Mouse (Mus musculus) layer of hippocampus, adult 9-11 months (tissue): Measurements from ENCODE around the gene Slc45a3.

Experiments used
- DNase-seq: peaks from one replicate; pipeline ENCODE4 v3.0.0; 2022

The Slc45a3 gene

DNA sequence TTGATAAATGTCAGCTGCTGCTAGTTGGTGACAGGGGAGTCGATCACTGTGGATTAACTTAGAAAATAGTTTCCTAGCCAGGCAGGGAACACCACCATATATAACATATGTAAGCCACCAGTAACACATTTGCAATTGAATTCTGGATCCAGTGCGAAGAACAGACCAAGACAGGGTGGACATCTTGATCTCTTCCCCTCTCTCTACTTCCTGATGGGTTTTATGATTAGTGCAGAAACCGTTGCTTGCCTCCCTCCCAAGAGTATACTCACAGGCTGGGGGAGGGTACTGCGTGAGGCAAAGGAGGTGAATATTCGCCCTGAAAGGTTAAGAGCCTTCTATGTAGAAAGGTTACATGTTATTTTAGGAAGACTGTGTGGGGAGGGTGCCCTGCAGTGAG, 3.1 kb downstream of the Slc45a3 start:
- no peak for DNase-seq

- no peak for DNase-seq
Measured at GRCm38 (mm10) chr1:131967336-131967735, 4.6 kb downstream of the Slc45a3 start.

- no peak for DNase-seq
Measured at GRCm38 (mm10) chr1:131968556-131968955, 5.8 kb downstream of the Slc45a3 start.

- no peak for DNase-seq
Measured at GRCm38 (mm10) chr1:131968983-131969382, 6.2 kb downstream of the Slc45a3 start.

GRCm38 (mm10) chr1:131969825-131970224, 7.1 kb downstream of the Slc45a3 start:
- DNase-seq: no peak

- DNase-seq: no peak
Measured at GRCm38 (mm10) chr1:131970322-131970660, 7.5 kb downstream of the Slc45a3 start.

- no peak for DNase-seq
Measured at GRCm38 (mm10) chr1:131970661-131971520, 8.1 kb downstream of the Slc45a3 start.

- DNase-seq: no peak
Measured at GRCm38 (mm10) chr1:131971771-131972497, 9.2 kb downstream of the Slc45a3 start.

DNA sequence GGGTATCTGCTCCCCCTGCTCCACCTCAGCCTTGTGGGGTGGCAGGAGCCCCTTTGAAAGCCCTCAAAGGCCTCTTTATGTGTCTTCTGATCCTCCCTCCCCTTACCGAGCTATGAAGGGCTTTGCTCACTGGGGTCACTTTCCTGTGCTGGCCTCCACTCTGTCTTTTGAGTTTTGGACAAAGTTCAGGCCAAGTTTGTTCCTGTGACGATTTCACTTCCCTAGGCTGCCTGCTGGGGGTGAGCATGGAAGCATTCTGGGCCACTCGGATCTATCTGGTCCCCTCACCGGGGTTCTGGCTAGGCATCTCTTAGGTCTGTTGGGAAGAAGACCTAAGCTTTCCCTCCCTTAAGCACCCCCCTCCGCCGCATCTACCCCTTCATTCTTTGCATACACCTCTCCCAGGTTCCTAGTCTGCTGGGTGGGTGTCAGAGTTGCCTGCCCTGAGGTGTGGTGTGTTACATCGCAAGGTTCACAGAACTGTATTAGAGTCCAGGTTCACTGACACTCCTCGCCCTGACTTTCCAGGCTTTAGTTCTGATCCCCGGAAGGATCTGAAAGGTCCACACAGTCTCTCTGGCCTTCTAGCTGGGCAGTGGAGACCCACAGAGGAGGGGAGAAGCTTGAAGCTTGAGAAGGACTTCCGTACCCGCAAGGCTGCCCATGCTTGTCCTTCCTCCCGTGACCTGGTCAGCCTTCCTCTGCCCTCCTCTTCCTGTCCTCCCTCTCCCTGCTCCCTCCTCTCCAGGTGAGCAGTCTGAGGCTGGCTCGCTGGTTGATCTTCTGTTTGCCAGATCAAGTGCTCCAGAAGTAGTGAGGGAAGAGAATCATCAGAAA, 9.9 kb downstream of the Slc45a3 start:
- no peak for DNase-seq

DNA sequence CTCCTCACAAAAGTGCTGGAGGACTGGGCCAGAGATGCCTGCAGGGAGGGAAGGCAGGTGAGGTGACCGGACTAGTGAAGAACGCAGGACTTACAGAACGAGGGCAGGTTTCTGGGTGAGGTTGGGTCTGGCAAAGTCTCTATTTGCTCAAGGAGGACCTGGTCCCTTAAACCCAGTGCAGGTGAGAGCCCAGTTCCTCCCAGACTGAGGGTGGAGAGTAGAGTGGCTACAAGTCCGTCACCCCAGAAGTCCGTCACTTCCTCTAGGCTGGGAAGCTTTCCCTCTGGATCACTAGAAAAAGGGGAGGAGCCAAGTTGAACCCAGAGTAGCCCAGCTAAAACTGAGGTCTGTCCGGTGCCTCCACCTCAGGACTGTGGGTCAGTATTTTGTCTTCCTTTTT, 11.2 kb downstream of the Slc45a3 start:
- DNase-seq: no peak

- DNase-seq: no peak
Measured at GRCm38 (mm10) chr1:131976886-131977285, 14.1 kb downstream of the Slc45a3 start.

GRCm38 (mm10) chr1:131980471-131980870, 17.7 kb downstream of the Slc45a3 start:
- no peak for DNase-seq

- DNase-seq: peak; percentile 46
Measured at GRCm38 (mm10) chr1:131981378-131982013, 18.7 kb downstream of the Slc45a3 start.

- peak; percentile 51 for DNase-seq
Measured at GRCm38 (mm10) chr1:131982907-131983306, 20.1 kb downstream of the Slc45a3 start.

- no peak for DNase-seq
Measured at GRCm38 (mm10) chr1:131983806-131984205, 21.0 kb downstream of the Slc45a3 start.

DNA sequence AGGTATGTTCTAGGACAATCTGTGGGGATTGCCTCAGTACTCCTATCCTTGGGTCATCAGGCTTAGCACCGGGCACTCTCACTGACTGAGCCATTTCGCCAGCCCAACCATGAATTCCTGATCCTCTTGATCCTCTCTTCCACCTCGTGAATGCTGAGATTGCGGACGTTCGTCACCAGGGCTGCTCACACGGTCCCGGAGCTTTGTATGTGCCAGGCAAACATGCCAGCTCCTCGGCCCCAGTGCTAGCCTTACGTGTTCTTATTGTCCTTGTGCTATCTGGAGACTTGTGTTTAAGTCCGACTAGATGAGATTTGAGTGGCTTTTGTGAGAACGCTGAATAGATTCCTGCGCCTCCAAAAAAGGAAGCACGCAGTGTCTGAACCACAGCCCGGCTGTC, 24.7 kb downstream of the Slc45a3 start:
- no peak for DNase-seq

DNA sequence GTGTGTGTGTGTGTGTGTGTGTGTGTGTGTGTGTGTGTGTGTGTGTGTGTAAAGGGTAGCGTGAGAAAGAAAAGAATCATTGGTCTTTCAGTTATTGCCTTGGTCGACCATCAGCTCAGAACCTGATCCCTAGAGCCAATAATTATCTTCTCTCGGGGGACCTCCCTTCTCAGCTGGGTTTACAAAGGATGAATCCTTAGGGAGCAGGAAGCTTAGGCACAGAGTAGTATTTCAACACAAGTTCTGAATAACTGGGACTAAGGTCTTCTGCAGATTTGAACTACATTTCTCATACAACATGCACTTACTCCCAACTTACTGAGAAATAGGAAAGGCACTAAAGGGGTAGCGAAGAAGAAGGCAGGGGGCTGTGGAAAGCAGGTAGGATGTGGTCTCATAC, 26.7 kb downstream of the Slc45a3 start:
- no peak for DNase-seq

DNA sequence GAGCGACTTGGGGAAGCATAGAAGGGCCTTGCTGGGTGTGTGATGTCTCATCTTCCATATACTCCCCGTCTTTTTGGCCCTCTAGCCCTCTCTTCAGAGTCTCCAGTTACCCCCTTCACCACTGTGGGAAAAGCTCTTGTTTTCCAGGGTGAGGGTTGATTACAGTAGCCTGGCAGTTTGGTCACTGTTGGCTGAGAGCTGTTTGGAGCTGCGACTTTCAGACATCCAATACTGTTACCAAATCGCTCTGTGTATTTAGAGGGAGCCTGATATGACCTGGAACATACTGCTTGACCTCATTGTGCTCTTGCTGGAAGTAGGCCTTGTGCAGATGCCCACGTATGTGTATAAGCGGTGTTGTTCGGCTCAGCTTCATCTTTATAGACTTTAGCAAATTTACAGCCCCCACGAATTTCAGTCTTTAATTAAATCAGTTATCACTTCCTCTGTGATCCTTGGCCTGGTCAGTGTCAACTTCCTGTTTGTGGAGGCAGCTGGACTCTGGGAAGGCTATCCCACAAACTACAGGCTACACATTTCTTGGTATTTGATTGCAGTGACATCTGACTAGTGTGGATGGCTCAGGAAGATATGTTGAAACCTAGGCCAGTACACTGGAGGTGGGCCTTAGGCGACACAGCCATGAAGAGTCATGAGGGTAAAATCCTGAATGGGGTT, 27.5 kb downstream of the Slc45a3 start:
- no peak for DNase-seq

DNA sequence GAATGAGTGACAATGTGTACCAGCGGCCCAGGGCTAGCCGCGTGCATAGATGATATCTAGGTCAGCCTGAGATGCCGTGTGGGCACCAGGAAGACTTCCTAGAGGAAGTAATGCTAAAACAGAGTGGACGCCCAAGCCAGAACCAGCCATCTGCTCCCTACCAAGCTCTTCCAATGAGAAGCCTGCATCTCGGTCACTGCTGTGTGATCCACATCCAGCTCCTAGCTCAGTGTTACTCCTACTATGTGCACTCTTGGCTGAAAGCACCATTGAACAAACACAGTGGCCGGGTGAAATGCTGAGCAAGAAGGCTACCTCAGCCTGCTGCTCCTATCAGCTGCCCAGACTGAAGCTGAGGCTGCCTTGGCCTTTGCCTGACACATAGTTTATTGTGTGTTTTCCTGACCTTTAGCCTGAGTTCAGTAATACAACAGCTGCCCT, 29.8 kb downstream of the Slc45a3 start:
- no peak for DNase-seq

GRCm38 (mm10) chr1:131993169-131994040, 30.6 kb downstream of the Slc45a3 start:
- DNase-seq: no peak

- DNase-seq: no peak
Measured at GRCm38 (mm10) chr1:131995062-131995461, 32.3 kb downstream of the Slc45a3 start.
